Mouse (Mus musculus) midbrain, embryonic 12.5 days (tissue): ENCODE results near the gene Man1a. TPM values are rescaled to one million over a fixed set of nuclear protein-coding genes. Genes with fewer than 3 reads are reported as not detected.

ENCODE experiments used
- ATAC-seq: fragments of 200-750 bp; cut with Nextera tagmentation; 2 replicates; pipeline ENCODE4 v1.8.0; 2017; ENCODE audit warnings: low read depth, moderate TSS enrichment, moderate library complexity; ENCODE audit not compliant: low FRiP score
- H3K27ac ChIP-seq: fragments of 300-500 bp; sonication (generic); replicated peaks from 2 replicates; pipeline ENCODE4 v1.5.1; 2016; ENCODE audit warnings: mild to moderate bottlenecking
- H3K27me3 ChIP-seq: fragments of 300-500 bp; sonication (generic); 2 replicates; pipeline ENCODE4 v1.6.1; 2016; ENCODE audit warnings: mild to moderate bottlenecking
- H3K36me3 ChIP-seq: fragments of 300-500 bp; sonication (generic); 2 replicates; pipeline ENCODE4 v1.6.1; 2016
- H3K4me1 ChIP-seq: fragments of 300-500 bp; sonication (generic); 2 replicates; pipeline ENCODE4 v1.6.1; 2016
- H3K4me2 ChIP-seq: fragments of 300-500 bp; sonication (generic); replicated peaks from 2 replicates; pipeline ENCODE4 v1.6.1; 2016; ENCODE audit warnings: mild to moderate bottlenecking, moderate library complexity
- H3K4me3 ChIP-seq: fragments of 300-500 bp; sonication (generic); 2 replicates; pipeline ENCODE4 v1.5.1; 2016; ENCODE audit warnings: mild to moderate bottlenecking
- H3K9ac ChIP-seq: fragments of 300-500 bp; sonication (generic); replicated peaks from 2 replicates; pipeline ENCODE4 v1.6.1; 2016; ENCODE audit warnings: mild to moderate bottlenecking, moderate library complexity
- H3K9me3 ChIP-seq: fragments of 300-500 bp; sonication (generic); 2 replicates; pipeline ENCODE4 v1.6.1; 2016; ENCODE audit warnings: mild to moderate bottlenecking
- WGBS: fragments of 180-500 bp; shearing (Covaris S2); methylation state at CpG from one replicate; pipeline ENCODE4 v1.1.7; 2016; 5-methylcytosine and 5-hydroxymethylcytosine counted together
- polyA plus RNA-seq: library from polyadenylated mRNA; unstranded; fragments of >200 nt; fragmentation: Nextera tagmentation; extraction: Ambion mirVana; gene quantifications from 2 replicates; pipeline ENCODE4 v1.2.1, GENCODE M21; 2016

Man1a gene
- polyA plus RNA-seq, 1 experiment from 2014 or later: 2.6 TPM

DNA sequence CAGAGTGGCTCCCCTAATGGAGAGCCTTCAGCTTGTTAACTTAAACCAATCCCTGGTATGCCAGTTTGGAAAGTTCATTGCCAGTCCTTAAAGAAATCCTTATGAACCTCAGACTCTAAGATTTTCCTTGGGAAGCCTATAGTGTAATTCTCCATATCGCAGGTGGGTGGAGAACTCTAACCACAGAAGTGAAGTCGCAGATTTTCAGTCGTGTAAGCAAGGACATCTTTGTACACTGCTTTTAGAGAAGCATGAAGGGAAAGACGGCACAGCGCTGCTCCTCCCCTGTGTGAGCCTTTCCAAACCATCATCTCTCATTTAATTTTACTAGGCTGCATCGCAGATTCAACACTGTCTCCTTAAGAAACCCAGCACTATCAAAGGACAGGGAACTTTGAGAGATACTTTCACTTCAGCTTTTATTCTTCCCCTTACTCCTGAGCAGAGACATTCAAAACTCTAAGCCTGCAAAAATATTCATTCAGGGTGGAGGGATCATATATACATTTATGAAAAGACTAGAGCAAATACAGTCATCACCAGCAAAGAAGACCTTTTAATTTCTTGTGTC is 16.6 kb downstream of the Man1a start:
- H3K36me3 ChIP-seq: no peaks in the 10 kb centered on the region
- H3K9me3 ChIP-seq: no peaks in the 10 kb centered on the region
- no peak overlapping the region for H3K4me2 ChIP-seq
- no peaks in the 10 kb centered on the region; the same call in 1 of the 2 replicates for H3K27me3 ChIP-seq
- H3K4me3 ChIP-seq: no peak overlapping the region
- no peak overlapping the region for H3K27ac ChIP-seq
- ATAC-seq: no peak
- WGBS: 63% methylated on average over 6 of the region's 6 CpGs
- H3K9ac ChIP-seq: no peak overlapping the region
- H3K4me1 ChIP-seq: no peaks in the 10 kb centered on the region

DNA sequence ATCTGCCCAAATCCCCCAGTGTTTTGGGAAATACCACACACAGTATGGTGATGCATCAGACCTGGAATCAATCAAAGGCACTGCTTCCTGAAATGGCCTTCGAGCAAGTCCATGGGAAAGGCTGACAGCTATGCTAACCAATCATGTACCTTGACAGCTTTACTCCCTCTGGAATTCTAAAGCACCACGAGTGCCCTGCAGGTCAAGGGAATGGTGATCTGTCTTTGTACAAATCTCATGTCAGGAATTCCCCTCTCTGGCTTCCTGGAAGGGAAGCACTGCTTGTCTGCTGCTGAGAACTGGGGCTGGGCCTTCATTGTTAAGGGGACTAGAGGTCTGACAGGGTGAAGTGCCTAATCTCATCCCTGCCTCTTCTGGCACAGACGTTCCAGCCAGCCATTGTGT is 17.3 kb downstream of the Man1a start:
- Histone ChIP-seq H3K9ac (no peak overlapping the region), H3K27me3 (no peaks in the 10 kb centered on the region; the same call in 1 of the 2 replicates), H3K4me1 (no peaks in the 10 kb centered on the region), H3K4me3 (no peak overlapping the region), H3K4me2 (no peak overlapping the region), H3K36me3 (no peaks in the 10 kb centered on the region), H3K27ac (no peak overlapping the region), H3K9me3 (no peaks in the 10 kb centered on the region)
- ATAC-seq: peak; percentile 16; the same call in 1 of the 2 replicates
- WGBS: 10% methylated on average over 3 of the region's 3 CpGs

DNA sequence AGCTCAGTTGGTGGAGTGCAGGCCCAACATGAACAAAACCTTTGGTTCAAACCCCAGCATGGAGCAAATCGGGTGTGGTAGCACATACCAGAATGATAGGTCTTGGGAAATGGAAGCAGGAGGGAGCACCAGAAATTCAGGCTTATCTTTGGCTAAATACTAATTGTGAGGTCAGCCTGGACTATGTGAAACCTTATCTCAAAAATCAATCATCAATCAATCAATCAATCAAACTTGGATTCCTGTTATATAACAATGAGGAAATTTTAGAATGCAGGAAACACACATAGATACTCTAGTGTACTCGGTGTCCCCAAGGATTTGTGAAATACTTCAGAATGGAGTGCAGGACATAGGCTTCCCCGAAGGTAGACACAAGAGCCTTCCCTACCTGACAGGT is 17.8 kb downstream of the Man1a start:
- H3K4me2 ChIP-seq: no peak overlapping the region
- WGBS: 92% methylated on average over 3 of the region's 3 CpGs
- no peaks in the 10 kb centered on the region for H3K4me1 ChIP-seq
- H3K27ac ChIP-seq: no peak overlapping the region
- H3K9ac ChIP-seq: no peak overlapping the region
- H3K36me3 ChIP-seq: no peaks in the 10 kb centered on the region
- no peaks in the 10 kb centered on the region; the same call in 1 of the 2 replicates for H3K27me3 ChIP-seq
- ATAC-seq: 0 out of 2 replicates have a peak, but pooled peaks have one; percentile 9
- no peaks in the 10 kb centered on the region for H3K9me3 ChIP-seq
- H3K4me3 ChIP-seq: no peak overlapping the region

DNA sequence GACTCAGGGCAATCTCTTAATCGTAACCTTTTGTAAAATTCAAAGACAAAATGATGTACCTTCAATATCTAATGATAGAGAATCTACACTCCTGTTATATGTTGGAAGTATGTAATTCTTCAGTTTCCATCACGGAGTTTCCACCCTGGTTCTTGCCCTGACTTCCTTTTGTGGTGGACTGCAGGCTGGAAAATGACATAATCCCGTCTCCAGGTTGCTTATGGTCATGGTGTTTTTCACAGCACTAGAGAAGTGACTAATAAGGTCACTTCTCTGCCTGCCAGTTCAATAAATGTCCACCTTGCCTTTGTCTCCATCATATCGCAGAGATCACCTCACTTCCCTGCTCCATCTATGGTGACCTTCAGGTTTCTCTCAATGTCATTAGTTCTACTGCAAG is 22.2 kb downstream of the Man1a start:
- Histone ChIP-seq H3K9ac (no peak overlapping the region), H3K27me3 (no peaks in the 10 kb centered on the region), H3K36me3 (no peaks in the 10 kb centered on the region), H3K4me2 (no peak overlapping the region), H3K9me3 (no peaks in the 10 kb centered on the region), H3K4me3 (no peak overlapping the region), H3K27ac (no peak overlapping the region), H3K4me1 (no peaks in the 10 kb centered on the region)
- no peak for ATAC-seq
- WGBS: 81% methylated on average over 4 of the region's 4 CpGs

DNA sequence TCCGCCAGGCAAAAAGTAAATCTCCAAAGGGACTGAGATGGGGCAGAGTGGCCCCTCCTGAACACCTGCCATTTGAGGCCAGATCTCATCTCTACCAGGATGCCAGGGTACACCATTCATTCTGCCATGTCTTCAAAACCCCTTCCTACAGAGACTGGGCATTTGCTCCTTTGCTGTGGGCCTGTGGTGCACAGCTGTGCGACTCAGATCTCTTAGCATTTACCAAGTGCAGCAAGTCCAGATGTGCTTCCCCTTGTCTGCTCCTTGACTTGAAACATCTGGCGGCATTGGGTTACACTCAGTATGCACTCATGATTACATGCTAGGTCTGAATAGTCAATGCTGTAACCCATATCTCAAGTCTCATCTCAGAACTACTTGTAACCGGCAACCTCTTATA is 28.5 kb downstream of the Man1a start:
- no peak overlapping the region for H3K4me3 ChIP-seq
- no peaks in the 10 kb centered on the region for H3K36me3 ChIP-seq
- H3K27me3 ChIP-seq: no peaks in the 10 kb centered on the region
- H3K4me2 ChIP-seq: no peak overlapping the region
- no peak for ATAC-seq
- 87% methylated on average over 4 of the region's 4 CpGs for WGBS
- no peaks in the 10 kb centered on the region for H3K4me1 ChIP-seq
- no peak overlapping the region for H3K27ac ChIP-seq
- H3K9me3 ChIP-seq: no peaks in the 10 kb centered on the region
- H3K9ac ChIP-seq: no peak overlapping the region

DNA sequence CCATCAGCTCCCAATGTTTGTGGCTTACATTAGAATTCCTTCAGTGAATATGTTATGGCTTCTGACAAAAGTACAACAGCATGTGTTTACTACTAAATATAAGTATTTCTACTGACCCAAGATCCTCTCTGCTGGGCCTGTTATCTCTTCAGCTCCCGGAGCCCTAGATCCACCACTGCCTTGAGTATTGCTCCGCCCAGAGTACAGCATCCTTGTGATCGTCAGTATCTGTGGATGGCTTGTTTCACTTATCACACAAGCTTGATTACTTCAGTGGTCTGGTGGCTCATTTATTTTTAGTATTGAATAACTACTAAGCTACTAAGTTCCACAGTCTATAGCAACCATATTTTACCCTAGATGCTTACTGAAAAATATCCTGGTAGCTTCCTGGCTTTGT is 33.1 kb downstream of the Man1a start:
- Histone ChIP-seq H3K4me3 (no peak overlapping the region), H3K4me1 (no peaks in the 10 kb centered on the region), H3K27ac (no peak overlapping the region), H3K36me3 (no peaks in the 10 kb centered on the region), H3K27me3 (no peaks in the 10 kb centered on the region), H3K9ac (no peak overlapping the region), H3K9me3 (no peaks in the 10 kb centered on the region), H3K4me2 (no peak overlapping the region)
- WGBS: 88% methylated on average over 3 of the region's 3 CpGs
- ATAC-seq: no peak

DNA sequence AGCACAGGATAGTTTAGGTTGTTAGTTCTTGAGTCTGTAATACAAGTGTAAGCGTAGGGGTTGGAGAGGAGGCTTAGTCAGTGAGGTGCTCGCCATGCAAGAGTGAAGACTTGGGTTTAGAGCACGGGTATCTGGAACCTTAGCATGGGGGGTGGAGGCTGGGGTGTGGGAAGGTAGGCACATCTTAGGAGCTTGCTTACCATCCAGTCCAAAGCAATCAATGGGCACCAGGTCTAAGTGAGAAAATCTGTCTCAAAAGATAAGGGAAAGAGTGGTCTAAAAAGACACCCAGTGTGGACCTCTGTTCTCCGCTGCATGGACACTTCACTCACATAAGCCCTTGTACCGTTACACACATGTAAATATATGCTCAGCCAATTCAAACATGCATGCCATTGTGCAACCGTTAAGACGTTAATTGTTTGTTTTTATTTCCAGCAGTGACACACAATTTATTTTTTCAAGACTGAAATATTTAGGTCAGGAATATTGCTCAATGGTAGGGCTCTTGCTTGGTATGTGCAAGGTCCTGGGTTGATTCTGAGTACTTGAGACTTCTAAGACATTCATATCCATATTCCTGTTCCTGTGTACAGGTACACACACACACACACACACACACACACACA is 34.1 kb downstream of the Man1a start:
- Histone ChIP-seq H3K9me3 (no peaks in the 10 kb centered on the region), H3K36me3 (no peaks in the 10 kb centered on the region), H3K9ac (no peak overlapping the region), H3K4me3 (no peak overlapping the region), H3K27me3 (no peaks in the 10 kb centered on the region), H3K4me1 (no peaks in the 10 kb centered on the region), H3K4me2 (no peak overlapping the region), H3K27ac (no peak overlapping the region)
- 85% methylated on average over 7 of the region's 7 CpGs for WGBS
- ATAC-seq: no peak

DNA sequence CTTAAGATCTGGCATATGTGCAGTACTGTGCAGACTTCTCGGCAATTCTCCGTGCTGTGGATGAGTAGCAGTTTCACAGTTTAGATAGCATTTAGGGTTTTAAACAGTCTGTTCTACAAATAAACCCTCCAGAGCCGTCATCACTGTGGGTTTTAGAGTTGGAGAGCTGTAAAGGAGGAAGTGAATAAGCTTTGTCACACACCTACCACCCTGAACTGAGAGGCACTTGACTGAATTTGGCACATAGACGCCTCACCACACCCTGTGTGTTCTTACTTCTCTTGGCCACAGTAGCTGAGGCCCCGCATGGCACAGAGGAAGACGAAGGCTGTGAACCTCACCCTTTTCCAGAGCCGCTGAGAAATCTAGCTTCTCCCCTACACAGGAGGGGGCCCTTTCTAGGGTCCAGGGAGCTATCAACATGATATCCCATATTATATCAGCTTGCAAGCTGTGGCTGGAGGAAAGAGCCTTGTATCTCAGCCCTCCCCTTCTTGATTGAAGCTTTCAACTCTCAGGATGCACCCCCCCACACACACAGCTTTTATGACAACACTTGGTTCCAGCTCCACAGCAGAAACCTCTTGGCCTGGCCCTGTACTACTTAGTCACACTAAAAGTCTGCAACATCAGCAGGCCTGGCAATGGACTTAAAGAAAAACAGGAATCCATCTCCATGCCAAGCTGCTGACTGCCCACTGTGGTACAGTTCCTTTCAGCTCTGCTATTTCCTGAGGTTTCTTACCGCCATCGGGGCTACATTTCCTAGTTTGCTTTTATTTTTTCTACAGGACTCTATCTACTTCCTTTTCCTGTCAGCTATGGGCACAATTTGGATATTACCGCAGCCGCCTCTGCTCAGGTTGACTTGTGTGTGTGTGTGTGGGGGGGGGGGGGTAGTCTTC is 35.9 kb downstream of the Man1a start:
- H3K9ac ChIP-seq: no peak overlapping the region
- no peak overlapping the region for H3K27ac ChIP-seq
- no peaks in the 10 kb centered on the region for H3K4me1 ChIP-seq
- no peak overlapping the region for H3K4me2 ChIP-seq
- H3K4me3 ChIP-seq: no peak overlapping the region
- no peaks in the 10 kb centered on the region for H3K27me3 ChIP-seq
- H3K9me3 ChIP-seq: no peaks in the 10 kb centered on the region
- WGBS: 90% methylated on average over 11 of the region's 11 CpGs
- no peak for ATAC-seq
- no peaks in the 10 kb centered on the region for H3K36me3 ChIP-seq

DNA sequence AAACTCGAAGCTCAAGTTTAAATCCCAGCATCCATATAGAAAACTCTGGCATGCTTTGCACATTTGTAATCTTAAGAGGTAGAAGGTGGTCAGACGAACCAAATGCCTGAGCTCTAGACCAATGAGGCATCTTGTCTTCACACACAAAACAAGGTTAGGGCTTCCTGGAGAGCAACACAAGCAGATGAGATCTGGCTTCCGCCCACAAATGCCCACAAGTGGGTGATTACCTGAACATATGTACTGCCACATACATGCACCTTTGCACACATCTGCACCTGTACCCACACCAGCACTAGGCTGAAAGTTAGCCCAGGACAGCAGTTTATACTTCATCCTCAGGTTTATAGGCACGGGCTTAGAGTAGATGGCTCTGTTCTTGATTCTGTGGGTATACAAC is 36.7 kb downstream of the Man1a start:
- H3K4me2 ChIP-seq: no peak overlapping the region
- ATAC-seq: no peak
- no peaks in the 10 kb centered on the region for H3K4me1 ChIP-seq
- no peaks in the 10 kb centered on the region for H3K36me3 ChIP-seq
- 92% methylated on average over 4 of the region's 4 CpGs for WGBS
- H3K9ac ChIP-seq: no peak overlapping the region
- H3K27ac ChIP-seq: no peak overlapping the region
- H3K4me3 ChIP-seq: no peak overlapping the region
- no peaks in the 10 kb centered on the region for H3K9me3 ChIP-seq
- H3K27me3 ChIP-seq: no peaks in the 10 kb centered on the region

DNA sequence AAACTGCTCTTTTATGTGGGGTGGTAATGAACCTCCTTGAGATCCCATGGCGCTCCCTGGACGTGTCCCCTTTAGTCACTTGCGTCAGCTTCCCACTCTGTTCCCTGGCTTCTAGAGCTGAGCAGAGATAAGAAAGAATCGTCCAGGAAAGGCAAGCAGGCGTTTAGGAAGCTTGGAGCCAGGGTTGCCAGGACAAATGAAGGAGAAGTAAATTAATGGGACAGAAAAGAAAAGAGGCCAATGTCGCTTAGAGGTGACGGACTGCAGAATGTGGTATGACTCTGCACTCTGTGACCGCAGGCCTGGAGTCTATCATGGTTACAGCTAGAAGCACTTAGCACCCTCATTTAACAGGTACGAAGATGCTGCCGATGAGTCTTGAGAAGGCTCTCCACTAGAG is 37.7 kb downstream of the Man1a start:
- Histone ChIP-seq H3K36me3 (no peaks in the 10 kb centered on the region), H3K4me3 (no peak overlapping the region), H3K4me2 (no peak overlapping the region), H3K27ac (no peak overlapping the region), H3K9ac (no peak overlapping the region), H3K4me1 (no peaks in the 10 kb centered on the region), H3K9me3 (no peaks in the 10 kb centered on the region), H3K27me3 (no peaks in the 10 kb centered on the region)
- ATAC-seq: no peak
- 89% methylated on average over 10 of the region's 10 CpGs for WGBS

DNA sequence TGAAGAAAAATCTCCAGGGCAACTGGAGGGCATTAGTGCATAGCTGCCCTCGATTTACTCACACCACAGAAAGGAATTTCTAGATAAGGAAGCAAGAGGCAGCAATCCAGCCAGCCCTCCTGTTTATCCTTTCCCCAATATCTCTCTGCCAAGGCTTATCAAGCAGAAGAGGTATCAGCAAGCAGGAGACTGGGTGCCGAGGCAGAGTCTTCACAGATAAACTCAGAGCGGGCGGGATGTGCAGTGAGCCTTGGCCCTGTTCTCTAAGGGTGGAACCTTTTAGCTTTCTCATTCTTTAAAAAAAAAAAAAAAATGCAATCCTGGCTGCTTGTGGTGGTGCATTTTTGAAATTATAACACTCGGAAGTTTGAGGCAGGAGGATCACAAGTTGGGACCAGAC is 38.2 kb downstream of the Man1a start:
- Histone ChIP-seq H3K27ac (no peak overlapping the region), H3K4me2 (no peak overlapping the region), H3K4me1 (no peaks in the 10 kb centered on the region), H3K4me3 (no peak overlapping the region), H3K36me3 (no peaks in the 10 kb centered on the region), H3K9me3 (no peaks in the 10 kb centered on the region), H3K27me3 (no peaks in the 10 kb centered on the region), H3K9ac (no peak overlapping the region)
- 81% methylated on average over 5 of the region's 5 CpGs for WGBS
- ATAC-seq: no peak

DNA sequence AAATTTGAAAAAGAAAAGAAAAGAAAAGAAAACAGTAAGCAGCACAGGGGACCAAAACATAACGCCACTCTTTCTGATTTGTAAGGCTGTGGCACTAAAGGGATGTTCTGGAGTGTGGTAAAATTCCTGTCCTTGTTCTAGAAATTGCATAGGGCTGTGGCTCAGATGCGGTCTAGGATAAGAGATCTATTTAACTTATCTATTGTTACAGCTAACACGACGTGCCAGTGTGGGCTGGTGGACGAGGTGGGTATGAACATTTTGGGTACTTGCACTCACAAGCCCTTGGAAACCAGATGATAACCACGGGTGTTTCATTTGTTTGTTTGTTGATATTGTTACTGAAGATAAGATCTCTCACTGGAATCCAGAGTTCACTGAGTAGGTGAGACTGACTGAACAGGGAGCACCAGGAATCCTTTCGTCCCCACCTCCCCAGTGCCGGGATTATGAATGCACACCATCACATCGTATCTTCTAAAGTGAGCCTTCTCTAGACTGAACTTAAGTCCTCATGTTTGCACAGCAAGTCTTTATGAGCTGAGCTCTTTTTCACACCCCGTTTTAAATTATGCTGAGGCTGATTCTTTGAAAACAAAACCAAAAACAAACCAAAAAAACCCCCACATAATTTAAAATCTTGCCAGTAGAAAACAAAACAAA is 38.9 kb downstream of the Man1a start:
- Histone ChIP-seq H3K4me3 (no peak overlapping the region), H3K9me3 (no peaks in the 10 kb centered on the region), H3K4me1 (no peaks in the 10 kb centered on the region), H3K4me2 (no peak overlapping the region), H3K27me3 (no peaks in the 10 kb centered on the region), H3K36me3 (no peaks in the 10 kb centered on the region), H3K9ac (no peak overlapping the region), H3K27ac (no peak overlapping the region)
- no peak for ATAC-seq
- WGBS: 84% methylated on average over 10 of the region's 10 CpGs
